Mouse (Mus musculus) forelimb bud, embryonic 11.5 days (tissue): Measurements from ENCODE around the gene Thbs3.
A peak's percentile ranks its signal among the peaks of the same experiment; 100 is the strongest.
"Not testable (repeated sequence)": the region's sequence is repeated elsewhere in the genome, so short reads cannot be mapped to it uniquely, and the experiment has no call there.

Experiments used
- DNase-seq: peaks from one replicate; pipeline ENCODE4 v3.0.0-alpha.2; 2012; ENCODE audit warnings: low read depth, low spot score

Thbs3 gene

GRCm38 (mm10) chr3:89195979-89196877 is 18.8 kb upstream of the Thbs3 start:
- DNase-seq, result peak; percentile 93

DNA sequence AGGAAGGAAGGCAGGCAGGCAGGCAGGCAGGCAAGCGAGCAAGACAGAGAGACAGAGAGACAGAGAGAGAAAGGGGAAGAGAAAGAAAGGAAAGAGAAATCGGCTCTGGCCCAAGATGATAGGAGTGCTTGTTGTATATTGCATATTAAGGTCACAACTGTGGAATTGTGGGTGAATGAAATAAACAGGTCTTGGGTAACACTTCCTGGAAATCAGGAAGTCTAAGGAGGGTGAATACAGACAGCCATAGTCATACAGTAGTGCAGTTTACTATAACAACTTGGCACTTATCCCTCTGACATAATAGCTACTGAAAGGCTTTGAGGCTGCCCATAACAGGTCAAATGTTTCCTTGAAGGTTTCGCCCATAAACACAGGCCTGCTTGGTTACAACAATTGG is 15.1 kb upstream of the Thbs3 start:
- DNase-seq, result no peak

- DNase-seq, result peak; percentile 89
Measured at GRCm38 (mm10) chr3:89202253-89203141, 12.5 kb upstream of the Thbs3 start, which contains the start of gene Gba. Gba (plus strand) TSS chr3:89202928.

- no peak for DNase-seq
Measured at GRCm38 (mm10) chr3:89203142-89203514, 11.9 kb upstream of the Thbs3 start.

- DNase-seq, result no peak
Measured at GRCm38 (mm10) chr3:89206079-89206478, 8.9 kb upstream of the Thbs3 start.

DNA sequence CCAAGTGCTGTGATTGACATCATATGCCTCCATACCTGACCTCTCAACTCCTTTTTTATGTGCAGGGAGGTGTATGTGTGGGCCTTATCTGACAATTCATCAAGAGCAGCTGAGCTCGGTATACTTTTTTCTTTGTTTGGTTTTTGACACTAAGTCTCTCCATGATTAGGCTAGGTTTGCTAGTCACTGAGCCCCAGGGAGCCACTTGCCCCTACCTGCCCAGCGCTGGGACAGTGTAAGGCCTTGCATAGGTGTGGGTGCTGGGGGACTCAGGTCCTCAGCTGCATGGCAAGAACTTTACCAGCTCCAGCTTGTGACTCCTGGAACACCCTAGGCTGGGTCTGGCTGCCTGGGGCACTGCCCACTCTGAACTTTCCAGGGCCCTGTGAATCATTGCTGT is 8.3 kb upstream of the Thbs3 start:
- no peak for DNase-seq

DNA sequence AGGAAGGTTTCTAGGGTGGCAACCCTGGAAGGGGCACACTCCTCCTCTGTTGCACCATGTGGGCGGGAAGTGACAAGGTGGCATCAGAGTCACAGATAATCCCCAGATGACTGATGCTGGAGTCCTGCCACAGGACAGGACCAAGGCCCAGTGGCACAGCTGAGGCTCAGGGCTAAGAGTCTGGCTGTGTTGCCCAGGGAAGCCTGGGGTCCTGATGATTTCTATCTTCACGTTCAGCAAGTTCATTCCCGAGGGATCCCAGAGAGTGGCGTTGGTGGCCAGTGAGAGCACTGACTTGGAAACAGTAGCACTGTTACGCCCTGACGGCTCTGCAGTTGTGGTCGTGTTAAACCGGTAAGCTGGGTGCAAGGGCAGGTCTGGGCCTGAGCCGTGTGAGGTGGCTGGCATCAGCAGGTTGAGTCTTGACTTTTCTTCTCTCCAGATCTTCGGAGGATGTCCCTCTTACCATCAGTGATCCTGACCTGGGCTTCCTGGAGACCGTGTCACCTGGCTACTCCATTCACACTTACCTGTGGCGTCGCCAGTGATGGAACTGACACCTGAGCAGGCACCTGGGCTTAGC is 6.8 kb upstream of the Thbs3 start:
- no peak for DNase-seq

DNA sequence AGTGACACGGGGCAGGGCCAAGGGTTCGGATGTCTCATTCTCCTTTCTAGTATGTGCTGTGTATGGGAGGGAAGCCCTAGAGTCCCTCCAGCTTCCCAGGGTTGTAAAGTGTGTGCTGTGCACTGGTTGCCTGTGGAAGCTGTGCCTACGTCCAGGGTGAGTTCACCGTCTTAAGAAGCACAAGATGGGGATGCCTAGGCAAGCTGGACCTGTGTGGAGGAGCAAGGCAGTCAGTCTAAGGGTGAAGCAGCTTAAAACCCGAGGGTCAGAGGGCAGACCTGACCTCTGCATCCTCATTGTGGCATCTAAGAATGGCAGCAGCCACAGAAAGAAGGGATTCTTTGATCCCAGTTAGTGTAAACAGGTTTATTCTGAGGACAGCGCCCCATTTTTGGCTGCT is 6.2 kb upstream of the Thbs3 start:
- DNase-seq, result no peak

DNA sequence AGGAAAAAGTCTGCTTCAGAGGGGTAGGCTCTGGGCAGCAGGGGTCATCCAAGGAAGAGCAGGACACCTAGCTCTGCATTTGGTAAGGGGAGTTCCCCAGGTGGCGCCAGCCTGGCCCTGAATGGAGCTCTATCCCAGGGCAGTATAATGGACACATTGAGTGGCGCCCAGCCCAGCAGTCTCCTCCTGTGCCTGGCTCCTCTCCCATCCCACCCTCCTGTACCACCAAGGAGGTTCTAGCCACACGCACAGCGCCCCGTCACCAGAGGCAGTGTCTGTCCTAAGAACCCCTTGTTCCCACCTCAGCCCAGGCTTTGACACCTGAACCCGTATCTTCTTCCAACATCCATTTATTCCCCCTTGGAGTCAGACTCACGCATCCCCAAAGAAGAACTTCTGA is 5.2 kb upstream of the Thbs3 start:
- DNase-seq, result no peak

DNA sequence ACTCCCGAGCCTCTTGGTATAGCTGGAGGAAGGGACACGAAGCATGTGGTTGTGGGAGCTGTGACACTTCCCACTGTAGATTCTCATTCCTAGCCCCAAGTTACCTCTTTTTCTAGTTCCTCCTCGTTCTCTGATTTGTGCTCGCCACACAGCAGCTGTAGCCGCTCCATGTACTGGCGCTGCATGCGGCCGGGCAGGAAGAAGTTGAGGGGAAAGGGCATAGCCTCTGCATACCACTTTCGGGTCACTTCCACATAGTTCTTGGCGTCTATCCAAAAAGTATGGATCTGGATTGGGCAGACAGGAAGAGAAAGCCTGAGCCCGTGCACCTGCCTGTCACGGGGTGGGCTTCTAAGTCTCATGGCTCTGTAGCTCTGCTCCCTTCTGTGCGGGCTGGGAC is 4.8 kb upstream of the Thbs3 start:
- no peak for DNase-seq

- no peak for DNase-seq
Measured at GRCm38 (mm10) chr3:89210731-89211130, 4.2 kb upstream of the Thbs3 start.

DNA sequence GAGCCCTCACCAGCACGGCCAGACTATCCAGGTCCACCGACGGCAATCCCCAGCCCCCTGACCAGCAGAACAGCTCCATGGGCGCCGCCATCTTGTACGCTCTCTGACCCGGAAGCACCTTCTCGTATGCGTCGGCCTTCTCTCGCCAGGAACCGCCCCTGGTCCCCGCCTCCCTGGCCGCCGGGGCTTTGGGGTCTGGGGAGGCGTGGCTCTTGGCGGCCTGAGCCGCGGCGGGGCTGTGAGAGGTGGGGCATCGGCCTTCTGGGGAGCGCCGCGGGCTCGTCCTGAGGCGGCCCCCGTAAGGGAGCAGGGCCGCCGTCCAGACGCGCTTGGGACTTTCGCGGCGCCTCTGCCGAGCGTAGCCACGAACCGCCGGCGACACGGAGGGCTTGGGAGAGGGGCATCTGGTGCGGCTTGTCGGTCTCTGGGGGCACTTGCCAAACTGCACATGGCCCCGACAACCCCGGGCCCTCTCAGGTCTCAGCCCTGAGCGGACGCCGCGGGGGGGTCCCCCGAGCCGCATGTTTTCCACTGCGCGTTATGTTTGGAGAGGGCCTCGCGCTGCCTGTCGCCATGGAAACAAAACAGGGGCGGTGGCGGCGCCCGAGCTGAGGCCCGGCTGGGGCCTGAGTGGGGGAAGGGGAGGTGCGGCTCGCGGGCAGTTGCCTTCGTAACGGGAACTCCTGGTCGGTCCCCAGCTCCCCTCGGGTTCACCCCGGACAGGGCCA is 1.0 kb upstream of the Thbs3 start:
- DNase-seq, result peak; percentile 94

- peak; percentile 91 for DNase-seq
Measured at GRCm38 (mm10) chr3:89215853-89216252, 873 bp downstream of the Thbs3 start.

DNA sequence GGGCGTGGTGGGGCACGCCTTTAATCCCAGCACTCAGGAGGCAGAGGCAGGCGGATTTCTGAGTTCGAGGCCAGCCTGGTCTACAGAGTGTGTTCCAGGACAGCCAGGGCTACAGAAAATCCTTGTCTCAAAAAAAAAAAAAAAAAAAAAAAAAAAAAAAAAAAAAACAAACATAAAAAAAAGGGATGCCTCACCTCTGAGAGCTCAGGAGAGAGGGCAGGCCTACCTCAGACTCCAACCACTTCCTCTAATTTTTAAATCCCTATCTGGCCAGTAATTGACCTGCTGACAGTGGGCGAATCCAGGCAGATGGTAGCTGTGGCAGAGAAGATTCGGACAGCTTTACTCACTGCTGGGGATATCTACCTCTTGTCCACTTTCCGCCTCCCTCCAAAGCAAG is 1.4 kb downstream of the Thbs3 start:
- DNase-seq, result not testable (repeated sequence)

DNA sequence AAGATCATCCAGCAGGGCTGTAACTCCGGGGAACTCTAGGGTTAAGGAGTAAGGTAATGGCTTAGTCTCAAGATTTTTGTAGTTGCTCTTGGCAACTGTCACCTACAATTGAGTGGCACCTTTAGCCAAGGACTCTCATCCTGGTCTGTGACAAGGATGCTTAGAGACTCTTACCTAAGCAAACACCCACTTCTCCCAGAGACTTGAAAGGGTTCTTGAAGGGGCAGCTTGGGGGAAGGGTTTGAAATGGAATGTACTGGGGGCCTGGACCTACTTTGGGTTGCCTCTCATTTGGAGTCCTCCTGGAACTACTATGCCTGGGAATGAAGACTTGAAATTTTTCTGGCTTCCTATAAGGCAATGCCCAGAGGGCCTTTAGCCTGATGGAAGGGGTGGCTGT is 3.3 kb downstream of the Thbs3 start:
- no peak for DNase-seq

DNA sequence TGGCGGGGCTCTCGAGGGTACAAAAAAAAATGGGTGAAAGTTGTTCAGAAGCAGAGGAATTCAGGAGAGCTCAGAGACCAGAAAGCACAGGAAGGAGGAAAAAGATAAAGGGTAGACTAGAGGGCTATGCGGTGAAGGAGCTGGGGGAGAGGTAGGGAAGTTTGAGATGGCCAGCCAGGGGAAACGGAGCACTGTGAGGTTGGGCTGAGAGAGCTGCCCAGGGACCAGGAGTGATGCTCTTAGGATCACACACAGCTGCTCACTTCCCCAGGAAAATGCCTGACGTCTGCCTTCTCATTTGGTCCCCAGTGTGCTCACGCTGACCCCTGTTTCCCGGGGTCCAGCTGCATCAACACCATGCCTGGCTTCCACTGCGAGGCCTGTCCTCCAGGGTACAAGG is 4.6 kb downstream of the Thbs3 start:
- DNase-seq, result no peak

GRCm38 (mm10) chr3:89221167-89221566 is 6.2 kb downstream of the Thbs3 start:
- no peak for DNase-seq

GRCm38 (mm10) chr3:89224796-89225195 is 9.8 kb downstream of the Thbs3 start:
- no peak for DNase-seq

- no peak for DNase-seq
Measured at GRCm38 (mm10) chr3:89225321-89225815, 10.4 kb downstream of the Thbs3 start.

DNA sequence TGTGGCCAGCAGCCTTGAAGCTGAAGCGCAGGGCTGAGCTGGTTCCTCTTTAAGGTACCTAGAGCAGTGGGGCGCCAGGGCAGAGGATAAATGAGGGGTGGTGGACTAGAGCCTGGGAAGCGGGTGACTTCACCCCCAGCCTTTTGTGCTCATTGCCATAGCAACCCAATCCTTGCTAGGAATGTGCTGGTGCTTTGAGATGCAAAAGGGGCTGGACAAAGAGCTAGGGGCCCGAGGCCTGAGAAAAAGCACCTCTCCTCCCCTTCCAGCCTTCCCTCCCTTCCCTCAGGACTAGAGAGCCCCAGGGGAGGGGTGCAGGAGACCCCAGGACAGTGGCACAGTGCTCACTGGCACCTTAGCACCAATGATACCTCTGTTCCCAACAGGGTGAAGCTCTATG is 10.9 kb downstream of the Thbs3 start:
- DNase-seq, result no peak

DNA sequence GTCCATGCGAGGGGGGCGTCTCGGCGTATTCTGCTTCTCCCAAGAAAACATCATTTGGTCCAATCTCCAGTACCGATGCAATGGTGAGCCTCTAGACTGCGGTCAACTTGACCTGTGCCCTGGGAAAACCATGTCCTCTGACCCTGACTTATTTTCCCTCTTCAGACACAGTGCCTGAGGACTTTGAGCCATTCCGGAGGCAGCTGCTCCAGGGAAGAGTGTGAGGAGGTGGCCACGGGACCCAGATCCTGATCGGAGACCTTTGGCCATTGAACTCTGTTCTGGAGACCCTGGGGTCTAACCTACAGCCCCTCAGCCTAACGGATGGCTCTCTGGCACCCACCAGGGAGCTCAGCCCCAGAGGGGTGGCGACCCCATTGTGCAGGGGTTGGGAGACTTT is 11.4 kb downstream of the Thbs3 start:
- no peak for DNase-seq
